Mouse (Mus musculus) layer of hippocampus, adult 8-10 months (tissue): ENCODE data around the gene Srpk3. TPM values are rescaled to one million over a fixed set of nuclear protein-coding genes. Genes with fewer than 3 reads are reported as not detected.

Source experiments
- DNase-seq, 2 experiments: peaks; one replicate each; pipeline ENCODE4 v3.0.0; 2022; ENCODE audit warnings: low spot score in 2 of 2
- total RNA-seq, 4 experiments: library from RNA; stranded (reverse); gene quantifications; 2 replicates each; pipeline ENCODE4 v1.2.4; 2022

Srpk3 gene
- total RNA-seq, 4 experiments from 2014 or later = 7.5 to 10.4 (median 8.1) TPM

- DNase-seq = peak in 1 of 2 experiments; percentile 43
Measured at GRCm38 (mm10) chrX:73798502-73798901, 24.3 kb downstream of the Srpk3 start.

- DNase-seq = no peak
Measured at GRCm38 (mm10) chrX:73805814-73806213, 31.6 kb downstream of the Srpk3 start.

- DNase-seq = no peak
Measured at GRCm38 (mm10) chrX:73815072-73815471, 40.9 kb downstream of the Srpk3 start.

DNA sequence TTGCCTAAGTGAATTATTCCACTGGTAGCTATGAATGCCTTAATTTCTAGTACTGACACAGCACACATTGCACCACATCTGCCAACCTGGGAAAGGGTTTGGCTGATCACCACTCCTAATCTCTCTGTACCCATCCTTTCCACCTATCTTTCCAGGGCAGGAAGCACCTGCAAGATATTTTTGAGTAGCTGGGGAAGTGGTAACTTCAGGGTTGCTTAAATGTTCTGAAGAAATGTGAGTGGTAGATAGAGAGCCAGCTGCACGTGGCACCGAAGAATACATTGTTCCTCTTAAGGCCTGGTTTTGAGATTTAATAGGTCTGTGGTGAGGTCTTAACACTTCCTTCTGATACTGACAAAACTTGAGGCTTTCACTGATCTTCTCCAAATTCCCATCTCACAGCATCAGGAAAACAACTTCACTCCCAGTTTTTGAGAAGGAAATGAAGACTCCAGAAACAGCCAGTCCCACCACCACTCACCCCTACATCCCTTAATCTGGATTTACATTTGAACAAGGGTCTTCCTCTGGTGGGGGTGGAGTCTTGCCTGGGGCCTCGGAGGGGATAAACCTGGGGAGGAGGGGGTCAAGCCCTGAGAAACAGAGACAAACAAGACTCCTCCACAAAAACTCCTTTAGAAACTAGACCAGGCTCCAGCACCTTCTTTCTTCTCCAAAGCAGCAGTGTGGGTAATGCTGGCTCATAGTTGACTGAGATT lies 42.5 kb downstream of the Srpk3 start:
- DNase-seq = no peak

GRCm38 (mm10) chrX:73823747-73824146 lies 49.5 kb downstream of the Srpk3 start:
- no peak for DNase-seq

- peak; percentile 14 to 35 for DNase-seq
Measured at GRCm38 (mm10) chrX:73824185-73825151, 50.3 kb downstream of the Srpk3 start, which contains the start of gene Pdzd4. Gene Pdzd4, minus strand, starts transcription at chrX:73824969.

Other genes starting within 250 kb of the Srpk3 start
- gene Dusp9, start 135.0 kb upstream of the Srpk3 start, total RNA-seq = under 1 TPM; 0.28 to 0.58 (median 0.38) TPM
- gene Pnck, start 114.3 kb upstream of the Srpk3 start, total RNA-seq = 100 to 1,000 TPM; 115 to 126 (median 117) TPM
- 100 to 1,000 TPM; 101 to 115 (median 108) TPM for gene Slc6a8, start 101.3 kb upstream of the Srpk3 start, total RNA-seq
- 10 to 100 TPM; 82.3 to 95.3 (median 86.5) TPM for gene Bcap31, start 58.2 kb upstream of the Srpk3 start, total RNA-seq
- gene Abcd1, start 57.8 kb upstream of the Srpk3 start, total RNA-seq = 10 to 100 TPM; 13.6 to 16.6 (median 15.1) TPM
- gene Plxnb3, start 17.3 kb upstream of the Srpk3 start, total RNA-seq = 10 to 100 TPM; 14.3 to 17.3 (median 15.5) TPM
- gene Idh3g, start 12.5 kb downstream of the Srpk3 start, total RNA-seq = 100 to 1,000 TPM; 200 to 214 (median 203) TPM
- gene Ssr4, start 12.6 kb downstream of the Srpk3 start, total RNA-seq = 100 to 1,000 TPM in 2 of 4 experiments, 10 to 100 TPM in 2; 87.5 to 127 (median 98.2) TPM
- gene Pdzd4, start 50.6 kb downstream of the Srpk3 start, total RNA-seq = 100 to 1,000 TPM in 1 of 4 experiments, 10 to 100 TPM in 3; 90.5 to 100 (median 95.6) TPM
- not detected for gene Avpr2, start 117.7 kb downstream of the Srpk3 start, total RNA-seq
- 100 to 1,000 TPM; 117 to 151 (median 128) TPM for gene L1cam, start 121.7 kb downstream of the Srpk3 start, total RNA-seq
- 1 to 10 TPM; 4.9 to 8.0 (median 6.0) TPM for gene Arhgap4, start 147.5 kb downstream of the Srpk3 start, total RNA-seq
- 10 to 100 TPM; 64.7 to 73.9 (median 67.1) TPM for gene Naa10, start 147.5 kb downstream of the Srpk3 start, total RNA-seq
- gene Renbp, start 156.4 kb downstream of the Srpk3 start, total RNA-seq = 10 to 100 TPM in 3 of 4 experiments, 1 to 10 TPM in 1; 4.9 to 20.0 (median 14.7) TPM
- gene Hcfc1, start 192.0 kb downstream of the Srpk3 start, total RNA-seq = 10 to 100 TPM; 72.7 to 77.3 (median 73.3) TPM
- 10 to 100 TPM; 49.9 to 75.1 (median 63.7) TPM for gene Irak1, start 249.5 kb downstream of the Srpk3 start, total RNA-seq